Mouse (Mus musculus): ENCODE data around the gene Gm11214.

Gm11214 gene

GRCm38 (mm10) chr4:63661426-63661825, 1.8 kb downstream of the Gm11214 start:
- DNase-seq (ENCODE audit: low read depth, low spot score), result no peak

GRCm38 (mm10) chr4:63659775-63660174, 3.4 kb downstream of the Gm11214 start:
- DNase-seq (ENCODE audit: low read depth, low spot score), result peak; percentile 26

GRCm38 (mm10) chr4:63659086-63659485, 4.1 kb downstream of the Gm11214 start:
- no peak for DNase-seq (ENCODE audit: low read depth, low spot score)

- no peak for DNase-seq (ENCODE audit: low read depth, low spot score)
These were observed 8.8 kb downstream of the Gm11214 start for GRCm38 (mm10) chr4:63654381-63654780.

GRCm38 (mm10) chr4:63643956-63644726, 19.0 kb downstream of the Gm11214 start:
- no peak for DNase-seq (ENCODE audit: low read depth, low spot score)

GRCm38 (mm10) chr4:63639842-63640241, 23.3 kb downstream of the Gm11214 start:
- DNase-seq (ENCODE audit: low read depth, low spot score), result no peak

GRCm38 (mm10) chr4:63638603-63639002, 24.6 kb downstream of the Gm11214 start:
- DNase-seq (ENCODE audit: low read depth, low spot score), result no peak

GRCm38 (mm10) chr4:63633181-63633580, 30.0 kb downstream of the Gm11214 start:
- DNase-seq (ENCODE audit: low read depth, low spot score), result no peak

GRCm38 (mm10) chr4:63627111-63627510, 36.1 kb downstream of the Gm11214 start:
- DNase-seq (ENCODE audit: low read depth, low spot score), result peak; percentile 27

- DNase-seq (ENCODE audit: low read depth, low spot score), result no peak
These were observed 37.6 kb downstream of the Gm11214 start for GRCm38 (mm10) chr4:63625563-63626080.

GRCm38 (mm10) chr4:63622378-63622835, 40.8 kb downstream of the Gm11214 start, which contains the start of gene Tex48:
TSS of gene Tex48 (minus strand) at chr4:63622428.
- DNase-seq (ENCODE audit: low read depth, low spot score), result peak; percentile 75

GRCm38 (mm10) chr4:63621861-63622260, 41.3 kb downstream of the Gm11214 start:
- DNase-seq (ENCODE audit: low read depth, low spot score), result peak; percentile 35

All from CD4-positive, CD25-positive, alpha-beta regulatory T cell, adult 2 months (primary cell).